Mouse (Mus musculus): ENCODE measurements around the gene Cd80. TPM values are rescaled to one million over a fixed set of nuclear protein-coding genes. Genes with fewer than 3 reads are reported as not detected.
"Not testable (repeated sequence)": the region's sequence is repeated elsewhere in the genome, so short reads cannot be mapped to it uniquely, and the experiment has no call there.

Cd80 gene
- polyA plus RNA-seq, 1 experiment from 2014 or later = 0.25 TPM

DNA sequence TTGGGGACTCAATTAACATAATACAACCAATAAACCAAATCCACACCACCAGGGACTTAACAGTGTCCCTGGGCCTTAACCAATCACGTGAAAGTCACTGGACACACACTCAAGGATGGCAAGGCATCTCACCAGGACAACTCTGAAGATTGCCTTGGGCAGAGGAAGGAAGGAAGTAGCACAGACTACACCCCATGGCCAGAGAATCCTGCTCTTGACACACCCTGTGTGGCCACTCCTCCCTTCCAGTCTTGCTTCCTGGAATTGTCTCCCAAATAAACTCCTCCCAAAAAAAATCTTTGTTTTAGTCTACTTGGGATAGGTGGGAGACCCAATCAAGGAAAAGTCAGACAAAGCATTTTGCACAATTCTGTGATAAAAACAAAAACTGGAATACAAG is 10.3 kb upstream of the Cd80 start:
- no peak overlapping the region for H3K27ac ChIP-seq (ENCODE audit: low read depth, low read length)
- no peaks in the 10 kb centered on the region for H3K4me1 ChIP-seq (ENCODE audit: control insufficient read depth, insufficient read depth, low read length)
- peaks cover 66% of the 10 kb centered on the region for H3K36me3 ChIP-seq (ENCODE audit: control insufficient read depth, insufficient read depth, low read length)
- no peak overlapping the region for H3K4me2 ChIP-seq (ENCODE audit: low read length)
- H3K9ac ChIP-seq (ENCODE audit: low read length) = no peak overlapping the region
- H3K9me3 ChIP-seq (replicated peaks; ENCODE audit: control insufficient read depth, low read length) = no peaks in the 10 kb centered on the region
- ATAC-seq = no peak
- DNase-seq (ENCODE audit: low spot score) = no peak
- H3K4me3 ChIP-seq (ENCODE audit: low read depth, low read length) = no peak overlapping the region
- 88% methylated on average over 1 of the region's 1 CpGs for WGBS
- no peaks in the 10 kb centered on the region for H3K27me3 ChIP-seq (replicated peaks; ENCODE audit: control insufficient read depth, insufficient read depth, low read length)

- WGBS = 93% methylated on average over 20 of the region's 20 CpGs
- Histone ChIP-seq H3K9ac (ENCODE audit: low read length) (no peak overlapping the region), H3K9me3 (replicated peaks; ENCODE audit: control insufficient read depth, low read length) (no peaks in the 10 kb centered on the region), H3K36me3 (ENCODE audit: control insufficient read depth, insufficient read depth, low read length) (peaks cover 71% of the 10 kb centered on the region), H3K27me3 (replicated peaks; ENCODE audit: control insufficient read depth, insufficient read depth, low read length) (no peaks in the 10 kb centered on the region), H3K27ac (ENCODE audit: low read depth, low read length) (no peak overlapping the region), H3K4me2 (ENCODE audit: low read length) (no peak overlapping the region), H3K4me1 (ENCODE audit: control insufficient read depth, insufficient read depth, low read length) (no peaks in the 10 kb centered on the region), H3K4me3 (ENCODE audit: low read depth, low read length) (no peak overlapping the region)
- ATAC-seq (no peak), DNase-seq (ENCODE audit: low spot score) (no peak)
Observed at GRCm38 (mm10) chr16:38445576-38445975, 9.8 kb upstream of the Cd80 start.

GRCm38 (mm10) chr16:38446141-38446540 is 9.2 kb upstream of the Cd80 start:
- not testable (repeated sequence) for H3K9me3 ChIP-seq (replicated peaks; ENCODE audit: control insufficient read depth, low read length); H3K27me3 ChIP-seq (replicated peaks; ENCODE audit: control insufficient read depth, insufficient read depth, low read length); H3K9ac ChIP-seq (ENCODE audit: low read length); H3K27ac ChIP-seq (ENCODE audit: low read depth, low read length); DNase-seq (ENCODE audit: low spot score); H3K4me1 ChIP-seq (ENCODE audit: control insufficient read depth, insufficient read depth, low read length); ATAC-seq; H3K4me2 ChIP-seq (ENCODE audit: low read length); H3K4me3 ChIP-seq (ENCODE audit: low read depth, low read length)
- peaks cover 72% of the 10 kb centered on the region for H3K36me3 ChIP-seq (ENCODE audit: control insufficient read depth, insufficient read depth, low read length)
- WGBS = 98% methylated on average over 2 of the region's 2 CpGs

DNA sequence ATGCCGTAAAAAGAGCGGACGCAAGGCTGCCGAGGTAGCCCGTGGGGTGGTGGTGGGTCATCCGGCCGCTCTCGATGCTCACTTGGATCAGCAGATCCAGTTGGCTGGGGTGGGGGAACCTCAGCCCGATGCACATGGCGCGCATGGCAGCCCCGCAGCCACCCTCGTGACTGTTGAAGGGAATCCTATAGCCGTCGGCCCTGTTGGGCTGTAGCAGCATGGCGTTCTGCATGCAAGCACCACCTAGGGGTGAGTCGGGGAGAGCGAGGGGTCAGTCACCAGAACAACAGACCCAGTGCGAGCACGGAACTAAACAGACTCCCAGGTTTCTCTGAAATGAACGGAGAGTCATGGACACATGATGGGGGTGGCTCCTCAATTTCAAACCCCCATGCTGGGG is 8.0 kb upstream of the Cd80 start:
- Histone ChIP-seq H3K4me1 (ENCODE audit: control insufficient read depth, insufficient read depth, low read length) (peaks cover 4% of the 10 kb centered on the region), H3K4me3 (ENCODE audit: low read depth, low read length) (no peak overlapping the region), H3K9ac (ENCODE audit: low read length) (no peak overlapping the region), H3K9me3 (replicated peaks; ENCODE audit: control insufficient read depth, low read length) (no peaks in the 10 kb centered on the region), H3K4me2 (ENCODE audit: low read length) (no peak overlapping the region), H3K27ac (ENCODE audit: low read depth, low read length) (no peak overlapping the region), H3K36me3 (ENCODE audit: control insufficient read depth, insufficient read depth, low read length) (peaks cover 72% of the 10 kb centered on the region), H3K27me3 (replicated peaks; ENCODE audit: control insufficient read depth, insufficient read depth, low read length) (no peaks in the 10 kb centered on the region)
- DNase-seq (ENCODE audit: low spot score) (no peak), ATAC-seq (no peak)
- WGBS = 92% methylated on average over 21 of the region's 21 CpGs

- no peak overlapping the region for H3K9ac ChIP-seq (ENCODE audit: low read length)
- DNase-seq (ENCODE audit: low spot score) (no peak), ATAC-seq (no peak)
- H3K27me3 ChIP-seq (replicated peaks; ENCODE audit: control insufficient read depth, insufficient read depth, low read length) = no peaks in the 10 kb centered on the region
- no peak overlapping the region for H3K27ac ChIP-seq (ENCODE audit: low read depth, low read length)
- H3K4me3 ChIP-seq (ENCODE audit: low read depth, low read length) = no peak overlapping the region
- H3K4me1 ChIP-seq (ENCODE audit: control insufficient read depth, insufficient read depth, low read length) = peaks cover 4% of the 10 kb centered on the region
- 95% methylated on average over 12 of the region's 12 CpGs for whole genome bisulfite sequencing
- no peak overlapping the region for H3K4me2 ChIP-seq (ENCODE audit: low read length)
- peaks cover 63% of the 10 kb centered on the region for H3K36me3 ChIP-seq (ENCODE audit: control insufficient read depth, insufficient read depth, low read length)
- H3K9me3 ChIP-seq (replicated peaks; ENCODE audit: control insufficient read depth, low read length) = no peaks in the 10 kb centered on the region
Observed at GRCm38 (mm10) chr16:38448458-38448857, 6.9 kb upstream of the Cd80 start.

- WGBS = 92% methylated on average over 7 of the region's 7 CpGs
- no peak overlapping the region for H3K4me3 ChIP-seq (ENCODE audit: low read depth, low read length)
- peaks cover 4% of the 10 kb centered on the region for H3K4me1 ChIP-seq (ENCODE audit: control insufficient read depth, insufficient read depth, low read length)
- no peak overlapping the region for H3K4me2 ChIP-seq (ENCODE audit: low read length)
- no peak overlapping the region for H3K27ac ChIP-seq (ENCODE audit: low read depth, low read length)
- H3K9me3 ChIP-seq (replicated peaks; ENCODE audit: control insufficient read depth, low read length) = no peaks in the 10 kb centered on the region
- H3K9ac ChIP-seq (ENCODE audit: low read length) = no peak overlapping the region
- no peaks in the 10 kb centered on the region for H3K27me3 ChIP-seq (replicated peaks; ENCODE audit: control insufficient read depth, insufficient read depth, low read length)
- H3K36me3 ChIP-seq (ENCODE audit: control insufficient read depth, insufficient read depth, low read length) = peaks cover 42% of the 10 kb centered on the region
- ATAC-seq (no peak), DNase-seq (ENCODE audit: low spot score) (no peak)
Observed at GRCm38 (mm10) chr16:38450707-38451106, 4.7 kb upstream of the Cd80 start.

- Histone ChIP-seq H3K4me2 (ENCODE audit: low read length) (peak overlapping the region; percentile 57), H3K9me3 (replicated peaks; ENCODE audit: control insufficient read depth, low read length) (no peaks in the 10 kb centered on the region), H3K4me3 (ENCODE audit: low read depth, low read length) (peak overlapping the region; percentile 76), H3K27me3 (replicated peaks; ENCODE audit: control insufficient read depth, insufficient read depth, low read length) (no peaks in the 10 kb centered on the region), H3K36me3 (ENCODE audit: control insufficient read depth, insufficient read depth, low read length) (peaks cover 33% of the 10 kb centered on the region), H3K27ac (ENCODE audit: low read depth, low read length) (no peak overlapping the region), H3K4me1 (ENCODE audit: control insufficient read depth, insufficient read depth, low read length) (peaks cover 4% of the 10 kb centered on the region), H3K9ac (ENCODE audit: low read length) (peak overlapping the region; percentile 97)
- DNase-seq (ENCODE audit: low spot score) (peak; percentile 11), ATAC-seq (no peak; the same call in 1 of the 2 replicates)
- WGBS = 41% methylated on average over 12 of the region's 12 CpGs
Observed at GRCm38 (mm10) chr16:38451421-38452205, 3.7 kb upstream of the Cd80 start.

- DNase-seq (ENCODE audit: low spot score) = peak; percentile 91
- under 1% methylated on average over 61 of the region's 61 CpGs for WGBS
- peak within 1 kb of the TSS; percentile 74 for H3K27ac ChIP-seq (ENCODE audit: low read depth, low read length)
- H3K4me3 ChIP-seq (ENCODE audit: low read depth, low read length) = peak within 1 kb of the TSS; percentile 76
- ATAC-seq = peak; percentile 98
- peaks cover 4% of the 10 kb centered on the region for H3K4me1 ChIP-seq (ENCODE audit: control insufficient read depth, insufficient read depth, low read length)
- no peaks in the 10 kb centered on the region for H3K9me3 ChIP-seq (replicated peaks; ENCODE audit: control insufficient read depth, low read length)
- peak within 1 kb of the TSS; percentile 57 for H3K4me2 ChIP-seq (ENCODE audit: low read length)
- H3K9ac ChIP-seq (ENCODE audit: low read length) = peak within 1 kb of the TSS; percentile 97
- peaks cover 22% of the 10 kb centered on the region for H3K36me3 ChIP-seq (ENCODE audit: control insufficient read depth, insufficient read depth, low read length)
- no peaks in the 10 kb centered on the region for H3K27me3 ChIP-seq (replicated peaks; ENCODE audit: control insufficient read depth, insufficient read depth, low read length)
Observed at GRCm38 (mm10) chr16:38452442-38453202, 2.7 kb upstream of the Cd80 start, which contains the start of gene Adprh. Gene Adprh, minus strand, starts transcription at chr16:38452703.

- no peak for ATAC-seq
- Histone ChIP-seq H3K4me2 (ENCODE audit: low read length) (peak overlapping the region; percentile 57), H3K9me3 (replicated peaks; ENCODE audit: control insufficient read depth, low read length) (no peaks in the 10 kb centered on the region), H3K27ac (ENCODE audit: low read depth, low read length) (no peak overlapping the region), H3K36me3 (ENCODE audit: control insufficient read depth, insufficient read depth, low read length) (peaks cover 20% of the 10 kb centered on the region), H3K27me3 (replicated peaks; ENCODE audit: control insufficient read depth, insufficient read depth, low read length) (no peaks in the 10 kb centered on the region), H3K4me1 (ENCODE audit: control insufficient read depth, insufficient read depth, low read length) (peaks cover 4% of the 10 kb centered on the region), H3K9ac (ENCODE audit: low read length) (peak overlapping the region; percentile 97), H3K4me3 (ENCODE audit: low read depth, low read length) (peak overlapping the region; percentile 76)
- 23% methylated on average over 3 of the region's 3 CpGs for WGBS
- no peak for DNase-seq (ENCODE audit: low spot score)
Observed at GRCm38 (mm10) chr16:38453203-38453553, 2.2 kb upstream of the Cd80 start.

All from forebrain, embryonic 14.5 days (tissue).